Mouse (Mus musculus) testis, adult 2 months (tissue): ENCODE measurements around the gene Fam32a.

ENCODE experiments used
- CTCF ChIP-seq: fragments of 200-500 bp; IDR thresholded peaks from 2 replicates; pipeline ENCODE4 v1.5.1; 2012; ENCODE audit warnings: low read depth, mild to moderate bottlenecking, inconsistent platforms, low read length, moderate library complexity; ENCODE audit not compliant: control insufficient read depth, insufficient read depth, insufficient replicate concordance
- POLR2A ChIP-seq: fragments of 200-500 bp; IDR thresholded peaks from 2 replicates; pipeline ENCODE4 v1.6.1; 2012; ENCODE audit warnings: low read depth, mild to moderate bottlenecking, inconsistent platforms, low read length, moderate library complexity; ENCODE audit not compliant: control insufficient read depth

- TF ChIP-seq CTCF, result no peak
- TF ChIP-seq POLR2A, result no peak
Observed at GRCm38 (mm10) chr8:72260585-72260984, 41.1 kb downstream of the Fam32a start.
